Comparison of ENCODE assay signal across 12 mouse cellular contexts in the genomic region with DNA sequence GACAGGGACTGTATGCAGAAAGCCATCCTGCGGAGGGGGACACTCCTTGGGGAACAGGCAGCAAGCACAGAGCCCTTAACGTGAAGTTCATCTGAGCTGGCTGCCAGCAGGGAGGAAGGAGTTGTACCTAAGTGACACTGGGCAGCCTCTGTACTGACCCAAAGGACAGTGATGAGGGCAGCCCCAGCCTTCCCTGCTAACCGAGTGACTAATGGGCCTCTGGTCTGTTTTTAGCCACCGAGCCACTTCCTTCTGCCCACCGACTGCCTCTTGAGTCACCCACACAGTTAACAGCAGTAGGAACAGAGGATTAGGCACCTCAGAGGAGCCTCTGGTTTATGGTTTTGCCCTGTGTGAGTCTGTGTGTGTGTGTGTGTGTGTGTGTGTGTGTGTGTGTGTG. TPM values are rescaled to one million over a fixed set of nuclear protein-coding genes. Genes with fewer than 3 reads are reported as not detected.
A peak's percentile ranks its signal among the peaks of the same experiment; 100 is the strongest.
DNase-seq lines count a peak whose midpoint lies in the region; ATAC-seq and TF ChIP-seq lines count a peak whose summit lies in the region.
"Had no signal": no experiment of that assay in that cellular context is flagged by ENCODE, and none has a peak within 500 bp of the region (broad histone marks: within the 10 kb centered on the region; RNA-seq: fewer than 3 reads in every experiment).

No protein-coding gene starts in this region.

- no peak for TF ChIP-seq CTCF in gastrocnemius, adult 2 months (IDR thresholded peaks at IDR 0.05)

- no peaks in the 10 kb centered on the region for H3K36me3 ChIP-seq in limb, embryonic 10.5 days
- no peaks in the 10 kb centered on the region for H3K36me3 ChIP-seq in midbrain, embryonic 15.5 days (replicated peaks)

- WGBS in limb, embryonic 10.5 days, result 42% methylated on average over 5 of the region's 5 CpGs
- 68% methylated on average over 5 of the region's 5 CpGs for WGBS in midbrain, embryonic 15.5 days

- peaks cover 97% of the 10 kb centered on the region for H3K4me1 ChIP-seq in limb, embryonic 10.5 days
- no peaks in the 10 kb centered on the region for H3K4me1 ChIP-seq in midbrain, embryonic 15.5 days

- H3K9me3 ChIP-seq in limb, embryonic 10.5 days (replicated peaks), result no peaks in the 10 kb centered on the region
- no peaks in the 10 kb centered on the region for H3K9me3 ChIP-seq in midbrain, embryonic 15.5 days

- H3K4me2 ChIP-seq in midbrain, embryonic 15.5 days, result no peak overlapping the region

- no peak overlapping the region for H3K4me3 ChIP-seq in gastrocnemius, adult 2 months
- no peak overlapping the region for H3K4me3 ChIP-seq in limb, embryonic 10.5 days
- H3K4me3 ChIP-seq in midbrain, embryonic 15.5 days, result no peak overlapping the region

- peak overlapping the region; percentile 86 for H3K27ac ChIP-seq in gastrocnemius, adult 2 months
- peak overlapping the region; percentile 94 for H3K27ac ChIP-seq in limb, embryonic 10.5 days
- no peak overlapping the region for H3K27ac ChIP-seq in midbrain, embryonic 15.5 days

- no peak for DNase-seq in gastrocnemius, adult 2 months
- no peak for DNase-seq in gastrocnemius, postnatal 14 days
- peak; percentile 37 for DNase-seq in layer of hippocampus, adult 9-11 months
- DNase-seq in layer of hippocampus, adult 18-20 months (ENCODE audit: low spot score in 2 of 2), result no peak
- peak; percentile 61 for DNase-seq in NIH3T3 (ENCODE audit: low read depth)
- no peak for DNase-seq in limb, embryonic 10.5 days (ENCODE audit: low spot score)
- DNase-seq in frontal cortex, postnatal 36 days (ENCODE audit: low spot score in 2 of 2), result no peak
- DNase-seq: thymus, postnatal 14 days had no signal

- no peaks in the 10 kb centered on the region for H3K27me3 ChIP-seq in limb, embryonic 10.5 days (ENCODE audit: low read depth, poor library complexity, severe bottlenecking)
- H3K27me3 ChIP-seq in midbrain, embryonic 15.5 days (replicated peaks), result no peaks in the 10 kb centered on the region

- ATAC-seq in midbrain, embryonic 15.5 days (replicated peaks), result no peak

- no peak overlapping the region for H3K9ac ChIP-seq in midbrain, embryonic 15.5 days

- intact Hi-C loops in gastrocnemius, adult 2 months (cut with DNase I), result no loop called here
- intact Hi-C loops in gastrocnemius, postnatal 14 days (cut with DNase I; ENCODE audit: low total_unique reads), result no loop called here

RNA-seq across cellular contexts. Expression of gene Foxs1, which starts 5.6 kb away (rescaled TPM):
- total RNA-seq in gastrocnemius, adult 2 months (2021), result 1 to 10 TPM; 1.4 to 1.7 TPM
- 1 to 10 TPM; 4.2 to 5.6 TPM for total RNA-seq in gastrocnemius, postnatal 14 days (2021)
- under 1 TPM; 0.58 to 0.89 TPM for total RNA-seq in layer of hippocampus, adult 18-20 months (2021)
- 0.26 and 0.64 TPM in 2 replicates for polyA plus RNA-seq in limb, embryonic 10.5 days (2016; fragmentation: Nextera tagmentation; extraction: Ambion mirVana)
- 4.3 and 4.4 TPM in 2 replicates for polyA plus RNA-seq in midbrain, embryonic 15.5 days (2015; fragmentation: Nextera tagmentation; extraction: Ambion mirVana)

RNA-seq across cellular contexts. Expression of gene Mylk2, which starts 16.2 kb away (rescaled TPM):
- total RNA-seq in gastrocnemius, adult 2 months (2021), result 100 to 1,000 TPM; 445 to 720 TPM
- total RNA-seq in gastrocnemius, postnatal 14 days (2021), result 100 to 1,000 TPM; 150 to 230 TPM
- total RNA-seq in layer of hippocampus, adult 18-20 months (2021), result not detected
- not detected in 2 replicates for polyA plus RNA-seq in limb, embryonic 10.5 days (2016; fragmentation: Nextera tagmentation; extraction: Ambion mirVana)
- polyA plus RNA-seq in midbrain, embryonic 15.5 days (2015; fragmentation: Nextera tagmentation; extraction: Ambion mirVana), result not detected in 2 replicates
- total RNA-seq: left cerebral cortex, postnatal 25 days had no signal

RNA-seq across cellular contexts. Expression of gene Dusp15, which starts 24.1 kb away (rescaled TPM):
- under 1 TPM; 0.45 to 0.61 TPM for total RNA-seq in gastrocnemius, adult 2 months (2021)
- 1 to 10 TPM in 1 of 2 experiments, under 1 TPM in 1; 0.62 to 3.3 TPM for total RNA-seq in gastrocnemius, postnatal 14 days (2021)
- total RNA-seq in layer of hippocampus, adult 18-20 months (2021), result 10 to 100 TPM in 1 of 2 experiments, 1 to 10 TPM in 1; 10.0 to 10.8 TPM
- 0.58 and 0.68 TPM in 2 replicates for polyA plus RNA-seq in limb, embryonic 10.5 days (2016; fragmentation: Nextera tagmentation; extraction: Ambion mirVana)
- polyA plus RNA-seq in midbrain, embryonic 15.5 days (2015; fragmentation: Nextera tagmentation; extraction: Ambion mirVana), result 9.9 and 14.0 TPM in 2 replicates
- polyA plus RNA-seq: liver, embryonic 16.5 days had no signal

RNA-seq across cellular contexts. Expression of gene Ttll9, which starts 34.9 kb away (rescaled TPM):
- total RNA-seq in gastrocnemius, adult 2 months (2021), result not detected
- total RNA-seq in gastrocnemius, postnatal 14 days (2021), result not detected
- 1 to 10 TPM in 1 of 2 experiments, under 1 TPM in 1; 0.94 to 1.3 TPM for total RNA-seq in layer of hippocampus, adult 18-20 months (2021)
- 0.53 and 1.7 TPM in 2 replicates for polyA plus RNA-seq in limb, embryonic 10.5 days (2016; fragmentation: Nextera tagmentation; extraction: Ambion mirVana)
- 8.8 and 8.9 TPM in 2 replicates for polyA plus RNA-seq in midbrain, embryonic 15.5 days (2015; fragmentation: Nextera tagmentation; extraction: Ambion mirVana)
- total RNA-seq: gastrocnemius, postnatal 4 days had no signal

Comparison
In these comparisons a context has a peak if more than half of its experiments do, and no peak if none do; other contexts are left out.
1. DNase-seq: peak in layer of hippocampus, adult 9-11 months (single experiment) and NIH3T3 (single experiment); none in gastrocnemius, adult 2 months (single experiment), gastrocnemius, postnatal 14 days (single experiment), layer of hippocampus, adult 18-20 months (0 of 2), limb, embryonic 10.5 days (single experiment) and frontal cortex, postnatal 36 days (0 of 2).
2. RNA of gene Mylk2, which starts 16.2 kb away (total RNA-seq): 445 to 720 TPM in gastrocnemius, adult 2 months and 150 to 230 TPM in gastrocnemius, postnatal 14 days; not detected in layer of hippocampus, adult 18-20 months; every median in the first group is over 100 times any median in the second.